Mouse (Mus musculus): ENCODE measurements around the gene Tex9. TPM values are rescaled to one million over a fixed set of nuclear protein-coding genes. Genes with fewer than 3 reads are reported as not detected.

Gene Tex9
- polyA plus RNA-seq (2017; shearing (Covaris generic)) = 10 to 100 TPM; 11.8 to 12.0 TPM

GRCm38 (mm10) chr9:72492194-72492565 is at the start of gene Tex9:
Gene Tex9, minus strand, starts transcription at chr9:72492212.

DNA sequence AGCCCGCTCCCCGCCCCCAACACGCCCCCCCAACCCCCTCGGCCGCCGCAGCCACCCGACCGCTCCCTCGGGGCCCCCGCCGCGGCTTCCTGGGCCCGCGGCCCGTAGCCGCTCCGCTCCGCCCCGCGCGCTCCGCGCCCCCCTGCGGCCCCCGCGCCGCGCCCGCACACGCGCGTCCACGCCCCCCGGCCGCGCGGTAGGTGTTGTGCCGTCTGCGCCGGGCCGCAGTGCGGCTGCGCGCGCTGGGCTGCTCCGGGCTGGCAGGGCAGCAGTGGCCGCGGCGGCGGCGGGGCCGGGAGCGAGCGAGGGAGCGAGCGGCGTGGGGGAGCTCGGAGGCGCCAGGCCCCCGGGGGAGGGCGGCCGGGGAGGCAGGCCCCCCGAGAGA is 40.0 kb upstream of the Tex9 start, which contains the start of gene Rfx7:
Gene Rfx7 (plus strand): TSS at position 245 of the 385 bp plus-strand sequence.

DNA sequence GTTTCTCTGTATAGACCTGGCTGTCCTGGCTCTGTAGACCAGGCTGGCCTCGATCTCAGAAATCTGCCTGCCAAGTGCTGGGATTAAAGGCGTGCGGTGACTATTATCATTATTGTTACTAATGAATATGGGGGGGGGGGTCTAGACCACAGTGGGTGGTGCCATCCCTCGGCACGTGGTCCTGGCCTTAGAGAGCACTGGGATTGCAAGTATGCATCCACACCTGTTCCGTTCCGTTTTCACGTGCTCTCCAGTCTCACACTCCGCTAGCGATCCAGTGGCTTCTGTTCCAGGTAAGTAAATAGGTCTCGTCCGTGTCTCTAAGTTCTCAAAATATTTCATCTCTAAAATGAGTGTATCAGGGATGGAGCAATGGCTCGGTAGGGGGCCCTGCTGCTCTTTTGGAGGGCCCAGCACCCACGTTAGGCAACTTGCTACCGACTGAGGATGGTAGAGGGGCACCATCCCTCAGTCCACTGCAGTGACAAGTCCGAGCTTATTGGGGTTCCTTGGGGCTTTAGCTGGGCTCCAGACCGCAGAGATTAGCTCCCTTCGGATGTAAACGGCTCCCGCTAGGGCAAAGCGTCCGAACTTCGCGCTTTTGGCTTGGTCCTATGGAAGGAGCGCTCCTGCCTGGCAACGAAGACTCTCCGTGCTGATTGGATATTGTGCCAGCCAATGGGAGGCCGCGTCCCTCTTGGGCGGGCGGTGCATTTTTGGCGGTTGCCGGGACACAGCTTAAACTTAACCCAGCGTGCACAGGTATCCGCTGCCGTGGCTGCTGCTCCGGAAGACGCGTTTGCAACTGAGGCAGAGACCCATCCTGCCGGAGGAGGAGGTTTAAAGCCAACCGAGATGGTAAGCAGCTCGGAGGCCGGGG is 54.0 kb downstream of the Tex9 start, which contains the start of gene Mns1:
Gene Mns1 (plus strand): TSS at position 190 of the 880 bp plus-strand sequence.

Other genes with a start within 250 kb of the Tex9 start
- 10 to 100 TPM; 55.6 to 58.7 TPM for gene Zfp280d, start 217.4 kb downstream of the Tex9 start, polyA plus RNA-seq (2017; shearing (Covaris generic))
- 10 to 100 TPM; 14.0 to 16.5 TPM for gene Mns1, start 54.2 kb downstream of the Tex9 start, polyA plus RNA-seq (2017; shearing (Covaris generic))
- 10 to 100 TPM; 31.9 to 35.2 TPM for gene Rfx7, start 40.0 kb upstream of the Tex9 start, polyA plus RNA-seq (2017; shearing (Covaris generic))
- gene Nedd4, start 170.1 kb upstream of the Tex9 start, polyA plus RNA-seq (2017; shearing (Covaris generic)) = 1 to 10 TPM; 2.1 to 3.4 TPM

Measured in activated CD4-positive, CD25-positive, alpha-beta regulatory T cell (primary cell).